Mouse (Mus musculus) intestine, postnatal 0 days (tissue): ENCODE results near the gene Kcnj14. TPM values are rescaled to one million over a fixed set of nuclear protein-coding genes. Genes with fewer than 3 reads are reported as not detected.

Experiments
- ATAC-seq: fragments of 200-750 bp; cut with Nextera tagmentation; 2 replicates; pipeline ENCODE4 v1.8.0; 2017; ENCODE audit warnings: mild to moderate bottlenecking, moderate TSS enrichment, moderate library complexity
- H3K27ac ChIP-seq: fragments of 300-500 bp; sonication (generic); 2 replicates; pipeline ENCODE4 v1.5.1; 2014; ENCODE audit warnings: mild to moderate bottlenecking, low read depth, low read length, moderate library complexity
- H3K27me3 ChIP-seq: fragments of 300-500 bp; sonication (generic); replicated peaks from 2 replicates; pipeline ENCODE4 v1.6.1; 2014; ENCODE audit warnings: low read length, mixed read lengths; ENCODE audit not compliant: control insufficient read depth, insufficient read depth
- H3K36me3 ChIP-seq: fragments of 300-500 bp; sonication (generic); 2 replicates; pipeline ENCODE4 v1.6.1; 2014; ENCODE audit warnings: mild to moderate bottlenecking, moderate library complexity; ENCODE audit not compliant: control insufficient read depth, insufficient read depth
- H3K4me1 ChIP-seq: fragments of 300-500 bp; sonication (generic); replicated peaks from 2 replicates; pipeline ENCODE4 v1.6.1; 2014; ENCODE audit warnings: antibody characterized with exemption, low read length, mixed read lengths; ENCODE audit not compliant: control insufficient read depth, insufficient read depth
- H3K4me2 ChIP-seq: fragments of 300-500 bp; sonication (generic); replicated peaks from 2 replicates; pipeline ENCODE4 v1.6.1; 2014; ENCODE audit warnings: low read depth, mild to moderate bottlenecking, moderate library complexity
- H3K4me3 ChIP-seq: fragments of 300-500 bp; sonication (generic); 2 replicates; pipeline ENCODE4 v1.5.1; 2014; ENCODE audit warnings: low read depth, low read length
- H3K9ac ChIP-seq: fragments of 300-500 bp; sonication (generic); 2 replicates; pipeline ENCODE4 v1.6.1; 2014; ENCODE audit warnings: mild to moderate bottlenecking, low read depth, low read length
- H3K9me3 ChIP-seq: fragments of 300-500 bp; sonication (generic); 2 replicates; pipeline ENCODE4 v1.6.1; 2016; ENCODE audit warnings: mixed run types; ENCODE audit not compliant: control insufficient read depth
- CTCF ChIP-seq: sonication (generic); IDR thresholded peaks from 2 replicates; pipeline ENCODE4 v1.5.1; 2016; ENCODE audit warnings: low read depth, mild to moderate bottlenecking, control low read depth, antibody characterized with exemption, moderate library complexity
- WGBS: fragments of 180-500 bp; shearing (Covaris S2); extraction: QIAGEN DNeasy Blood & Tissue Kit; methylation state at CpG from one replicate; pipeline ENCODE4 v1.1.7; 2014; 5-methylcytosine and 5-hydroxymethylcytosine counted together
- polyA plus RNA-seq: library from polyadenylated mRNA; unstranded; fragments of >200 nt; fragmentation: Nextera tagmentation; extraction: Ambion mirVana; gene quantifications from 2 replicates; pipeline ENCODE4 v1.2.1, GENCODE M21; 2015

Gene Kcnj14
- polyA plus RNA-seq, 1 experiment from 2014 or later = 0.10 TPM

- Histone ChIP-seq H3K36me3 (no peaks in the 10 kb centered on the region; the same call in 1 of the 2 replicates), H3K27me3 (peaks cover 32% of the 10 kb centered on the region), H3K4me2 (peak overlapping the region; percentile 67), H3K9ac (no peak overlapping the region), H3K9me3 (no peaks in the 10 kb centered on the region), H3K27ac (no peak overlapping the region), H3K4me3 (0 out of 2 replicates have a peak overlapping the region, but pooled peaks have one; percentile 4), H3K4me1 (peaks cover 12% of the 10 kb centered on the region; the same call in 1 of the 2 replicates)
- no peak for ATAC-seq
- no peak for TF ChIP-seq CTCF
- WGBS = 19% methylated on average over 17 of the region's 17 CpGs
These were observed 37.7 kb downstream of the Kcnj14 start for GRCm38 (mm10) chr7:45786661-45787413.

- no peak for TF ChIP-seq CTCF
- Histone ChIP-seq H3K9ac (no peak overlapping the region), H3K36me3 (no peaks in the 10 kb centered on the region; the same call in 1 of the 2 replicates), H3K4me1 (peaks cover 12% of the 10 kb centered on the region; the same call in 1 of the 2 replicates), H3K4me2 (peak overlapping the region; percentile 67), H3K27ac (no peak overlapping the region), H3K9me3 (no peaks in the 10 kb centered on the region), H3K27me3 (peaks cover 32% of the 10 kb centered on the region), H3K4me3 (peak overlapping the region; percentile 36)
- 2% methylated on average over 14 of the region's 14 CpGs for WGBS
- no peak for ATAC-seq
These were observed 38.4 kb downstream of the Kcnj14 start for GRCm38 (mm10) chr7:45786136-45786578.

GRCm38 (mm10) chr7:45785388-45786135 lies 39.0 kb downstream of the Kcnj14 start:
- no peak overlapping the region for H3K27ac ChIP-seq
- H3K9me3 ChIP-seq = no peaks in the 10 kb centered on the region
- peak; percentile 19; the same call in 1 of the 2 replicates for TF ChIP-seq CTCF
- peak overlapping the region; percentile 36 for H3K4me3 ChIP-seq
- H3K27me3 ChIP-seq = peaks cover 32% of the 10 kb centered on the region
- peak overlapping the region; percentile 26; the same call in 1 of the 2 replicates for H3K9ac ChIP-seq
- H3K4me1 ChIP-seq = peaks cover 12% of the 10 kb centered on the region; the same call in 1 of the 2 replicates
- H3K36me3 ChIP-seq = no peaks in the 10 kb centered on the region; the same call in 1 of the 2 replicates
- H3K4me2 ChIP-seq = peak overlapping the region; percentile 67
- 1% methylated on average over 36 of the region's 42 CpGs for WGBS
- ATAC-seq = no peak

DNA sequence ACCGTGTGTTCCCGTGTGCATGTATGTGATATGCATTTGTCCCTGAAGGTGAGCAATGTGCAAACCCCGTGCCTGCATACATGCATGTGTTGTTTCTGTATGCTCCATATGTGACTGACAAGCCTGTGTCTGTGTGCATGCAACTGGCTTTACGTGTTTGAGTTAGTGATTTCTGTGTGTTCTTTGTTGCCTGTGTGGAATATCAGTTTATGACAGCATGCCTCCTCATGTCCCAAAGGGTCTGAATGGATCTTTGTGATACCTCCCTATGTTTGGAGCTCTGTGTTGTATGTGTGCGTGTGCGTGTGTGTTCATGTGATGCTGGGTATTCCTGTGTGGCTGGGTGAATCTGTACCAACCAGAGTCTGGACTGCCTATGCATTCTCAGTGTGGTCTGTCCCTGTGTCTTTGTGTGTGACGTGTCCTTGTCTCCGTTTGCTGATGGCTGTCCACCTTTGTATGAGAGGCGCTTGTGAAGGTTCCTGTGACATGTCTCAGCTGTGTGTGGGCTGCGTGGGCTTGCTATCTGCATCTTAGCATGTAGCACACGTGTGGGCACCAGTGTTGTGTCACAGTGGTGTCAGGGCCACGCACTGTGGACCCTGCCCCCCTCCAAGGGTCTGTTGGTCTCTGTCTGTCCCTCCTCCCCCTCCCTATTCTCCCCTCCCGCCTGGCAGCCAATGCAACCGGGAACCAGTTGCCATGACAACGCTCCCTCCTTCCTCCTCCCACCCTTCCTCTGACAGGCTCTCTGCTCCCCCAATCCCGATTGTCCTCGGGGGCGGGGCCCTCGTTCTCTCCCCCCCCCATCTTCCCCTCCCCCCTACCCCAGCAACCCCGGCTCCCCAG lies 39.8 kb downstream of the Kcnj14 start, which contains the start of gene Sult2b1:
Gene Sult2b1 (minus strand): TSS at position 146 of the 849 bp plus-strand sequence.
- H3K27me3 ChIP-seq = peaks cover 32% of the 10 kb centered on the region
- ATAC-seq = no peak
- no peaks in the 10 kb centered on the region; the same call in 1 of the 2 replicates for H3K36me3 ChIP-seq
- H3K27ac ChIP-seq = no peak within 1 kb of the TSS
- 26% methylated on average over 17 of the region's 20 CpGs for WGBS
- H3K9me3 ChIP-seq = no peaks in the 10 kb centered on the region
- H3K4me3 ChIP-seq = peak within 1 kb of the TSS; percentile 52
- no peak for TF ChIP-seq CTCF
- peaks cover 12% of the 10 kb centered on the region; the same call in 1 of the 2 replicates for H3K4me1 ChIP-seq
- peak within 1 kb of the TSS; percentile 51 for H3K9ac ChIP-seq
- H3K4me2 ChIP-seq = peak within 1 kb of the TSS; percentile 94

DNA sequence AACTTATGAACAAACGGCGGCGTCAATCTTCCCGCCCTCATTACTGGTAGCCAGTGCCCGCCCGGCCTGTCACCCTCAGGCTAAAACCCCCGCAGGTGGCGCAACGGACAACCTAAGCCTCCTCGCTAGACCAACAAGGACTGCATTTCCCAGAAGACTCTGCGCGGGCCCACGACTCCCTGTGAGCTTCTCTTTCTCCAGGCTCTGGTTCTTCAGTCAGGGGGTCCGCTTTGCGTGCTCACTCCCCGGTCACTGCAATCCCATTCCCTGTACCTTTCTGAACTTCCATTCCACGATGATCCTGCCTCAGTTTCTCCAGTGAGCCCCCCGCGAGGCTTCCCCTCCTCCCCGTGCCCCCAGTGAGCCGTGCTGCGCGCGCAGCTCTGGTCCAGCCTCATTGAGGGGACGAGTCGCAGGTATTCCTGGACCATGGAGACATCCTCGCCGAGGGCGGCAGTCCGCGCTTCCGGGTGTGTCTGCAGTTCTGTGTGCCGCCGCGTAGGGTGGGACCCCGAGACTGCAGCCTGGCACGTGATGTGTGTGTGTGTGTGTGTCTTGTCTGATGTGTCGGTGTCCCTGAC lies 41.0 kb downstream of the Kcnj14 start, which contains the start of gene Lmtk3:
Gene Lmtk3 (plus strand): TSS at position 228 of the 581 bp plus-strand sequence.
- peak; percentile 56 for TF ChIP-seq CTCF
- Histone ChIP-seq H3K9ac (peak within 1 kb of the TSS; percentile 51), H3K4me1 (peaks cover 12% of the 10 kb centered on the region; the same call in 1 of the 2 replicates), H3K9me3 (no peaks in the 10 kb centered on the region), H3K27ac (no peak within 1 kb of the TSS), H3K4me2 (peak within 1 kb of the TSS; percentile 94), H3K27me3 (peaks cover 32% of the 10 kb centered on the region), H3K36me3 (no peaks in the 10 kb centered on the region; the same call in 1 of the 2 replicates), H3K4me3 (peak within 1 kb of the TSS; percentile 52)
- ATAC-seq = 0 out of 2 replicates have a peak, but pooled peaks have one; percentile 20
- WGBS = under 1% methylated on average over 38 of the region's 38 CpGs
